Mouse (Mus musculus): ENCODE results near the gene Slc36a2. TPM values are rescaled to one million over a fixed set of nuclear protein-coding genes. Genes with fewer than 3 reads are reported as not detected.

The Slc36a2 gene
- polyA plus RNA-seq, 1 experiment from 2014 or later: 2.0 TPM

GRCm38 (mm10) chr11:55148461-55148860, 36.4 kb downstream of the Slc36a2 start:
- 79% methylated on average over 4 of the region's 4 CpGs for WGBS
- no peaks in the 10 kb centered on the region for H3K9me3 ChIP-seq
- no peak for ATAC-seq (ENCODE audit: insufficient read depth, low FRiP score, low read depth)
- no peak overlapping the region for H3K4me2 ChIP-seq
- H3K4me3 ChIP-seq (replicated peaks): no peak overlapping the region
- no peaks in the 10 kb centered on the region for H3K4me1 ChIP-seq
- no peak overlapping the region for H3K9ac ChIP-seq
- no peaks in the 10 kb centered on the region for H3K27me3 ChIP-seq (replicated peaks)
- H3K36me3 ChIP-seq: no peaks in the 10 kb centered on the region
- no peak overlapping the region for H3K27ac ChIP-seq

DNA sequence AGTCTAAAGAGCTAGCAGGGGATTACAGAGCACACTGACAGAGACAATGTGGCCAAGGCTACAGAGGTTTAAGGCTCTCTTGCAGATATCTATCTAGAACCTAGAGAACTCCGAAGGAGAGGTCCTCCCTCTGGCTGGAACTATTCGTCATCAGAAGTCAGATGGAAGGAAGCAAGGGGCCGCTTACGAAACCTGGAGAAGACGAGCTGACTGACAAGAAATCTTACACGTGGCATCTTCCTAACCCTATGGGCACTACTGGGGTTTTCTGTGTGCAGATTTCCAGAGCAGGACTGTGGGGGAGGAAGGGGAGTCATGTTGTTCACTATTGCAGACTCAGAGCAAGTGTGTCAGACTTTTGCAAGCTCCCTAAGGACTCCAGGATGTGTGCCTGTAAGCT, 37.5 kb downstream of the Slc36a2 start:
- ATAC-seq (ENCODE audit: insufficient read depth, low FRiP score, low read depth): no peak
- WGBS: 54% methylated on average over 6 of the region's 6 CpGs
- no peaks in the 10 kb centered on the region for H3K4me1 ChIP-seq
- no peaks in the 10 kb centered on the region for H3K27me3 ChIP-seq (replicated peaks)
- H3K4me3 ChIP-seq (replicated peaks): no peak overlapping the region
- H3K4me2 ChIP-seq: no peak overlapping the region
- H3K9me3 ChIP-seq: no peaks in the 10 kb centered on the region
- H3K9ac ChIP-seq: no peak overlapping the region
- no peaks in the 10 kb centered on the region for H3K36me3 ChIP-seq
- H3K27ac ChIP-seq: no peak overlapping the region

- Histone ChIP-seq H3K27ac (no peak overlapping the region), H3K9me3 (no peaks in the 10 kb centered on the region), H3K4me2 (no peak overlapping the region), H3K4me1 (no peaks in the 10 kb centered on the region), H3K27me3 (replicated peaks) (no peaks in the 10 kb centered on the region), H3K4me3 (replicated peaks) (no peak overlapping the region), H3K9ac (no peak overlapping the region), H3K36me3 (no peaks in the 10 kb centered on the region)
- 74% methylated on average over 1 of the region's 1 CpGs for WGBS
- ATAC-seq (ENCODE audit: insufficient read depth, low FRiP score, low read depth): no peak
Measured at GRCm38 (mm10) chr11:55146855-55147254, 38.0 kb downstream of the Slc36a2 start.

DNA sequence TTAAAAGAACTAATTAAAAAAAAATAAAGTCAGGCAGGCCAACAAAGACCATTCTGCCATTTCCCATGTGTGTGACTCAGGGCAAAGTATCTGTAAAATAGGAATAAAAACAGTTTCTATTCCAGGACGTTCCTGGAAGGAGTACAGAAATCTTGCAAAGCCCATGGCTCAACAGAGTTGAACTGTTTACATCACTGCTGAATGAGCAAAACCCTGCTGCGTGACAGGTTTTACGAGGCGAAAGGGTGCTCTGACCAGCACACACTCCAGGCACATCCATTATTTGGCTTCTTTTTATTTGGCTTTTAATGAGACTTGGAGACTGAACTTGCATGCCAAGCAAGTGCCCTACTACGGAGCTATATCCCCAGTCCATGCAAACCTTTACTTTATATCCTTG, 40.9 kb downstream of the Slc36a2 start:
- Histone ChIP-seq H3K27ac (no peak overlapping the region), H3K9ac (no peak overlapping the region), H3K9me3 (no peaks in the 10 kb centered on the region), H3K36me3 (no peaks in the 10 kb centered on the region), H3K4me2 (no peak overlapping the region), H3K4me3 (replicated peaks) (no peak overlapping the region), H3K4me1 (no peaks in the 10 kb centered on the region), H3K27me3 (replicated peaks) (no peaks in the 10 kb centered on the region)
- WGBS: 54% methylated on average over 5 of the region's 5 CpGs
- ATAC-seq (ENCODE audit: insufficient read depth, low FRiP score, low read depth): no peak

- ATAC-seq (ENCODE audit: insufficient read depth, low FRiP score, low read depth): no peak
- H3K4me3 ChIP-seq (replicated peaks): no peak overlapping the region
- no peak overlapping the region for H3K27ac ChIP-seq
- no peaks in the 10 kb centered on the region for H3K36me3 ChIP-seq
- no peaks in the 10 kb centered on the region for H3K4me1 ChIP-seq
- H3K9ac ChIP-seq: no peak overlapping the region
- H3K9me3 ChIP-seq: no peaks in the 10 kb centered on the region
- H3K27me3 ChIP-seq (replicated peaks): no peaks in the 10 kb centered on the region
- WGBS: 71% methylated on average over 4 of the region's 4 CpGs
- H3K4me2 ChIP-seq: no peak overlapping the region
Measured at GRCm38 (mm10) chr11:55141502-55141901, 43.4 kb downstream of the Slc36a2 start.

GRCm38 (mm10) chr11:55137646-55138045, 47.2 kb downstream of the Slc36a2 start:
- Histone ChIP-seq H3K4me1 (no peaks in the 10 kb centered on the region), H3K4me2 (no peak overlapping the region), H3K9ac (no peak overlapping the region), H3K9me3 (no peaks in the 10 kb centered on the region), H3K36me3 (no peaks in the 10 kb centered on the region), H3K27ac (no peak overlapping the region), H3K4me3 (replicated peaks) (no peak overlapping the region), H3K27me3 (replicated peaks) (no peaks in the 10 kb centered on the region)
- ATAC-seq (ENCODE audit: insufficient read depth, low FRiP score, low read depth): no peak

- no peaks in the 10 kb centered on the region for H3K9me3 ChIP-seq
- H3K9ac ChIP-seq: no peak overlapping the region
- no peak for ATAC-seq (ENCODE audit: insufficient read depth, low FRiP score, low read depth)
- 77% methylated on average over 15 of the region's 15 CpGs for WGBS
- no peaks in the 10 kb centered on the region for H3K36me3 ChIP-seq
- H3K4me1 ChIP-seq: no peaks in the 10 kb centered on the region
- H3K27me3 ChIP-seq (replicated peaks): no peaks in the 10 kb centered on the region
- H3K27ac ChIP-seq: no peak overlapping the region
- H3K4me3 ChIP-seq (replicated peaks): no peak overlapping the region
- H3K4me2 ChIP-seq: no peak overlapping the region
Measured at GRCm38 (mm10) chr11:55136770-55137547, 47.9 kb downstream of the Slc36a2 start.

DNA sequence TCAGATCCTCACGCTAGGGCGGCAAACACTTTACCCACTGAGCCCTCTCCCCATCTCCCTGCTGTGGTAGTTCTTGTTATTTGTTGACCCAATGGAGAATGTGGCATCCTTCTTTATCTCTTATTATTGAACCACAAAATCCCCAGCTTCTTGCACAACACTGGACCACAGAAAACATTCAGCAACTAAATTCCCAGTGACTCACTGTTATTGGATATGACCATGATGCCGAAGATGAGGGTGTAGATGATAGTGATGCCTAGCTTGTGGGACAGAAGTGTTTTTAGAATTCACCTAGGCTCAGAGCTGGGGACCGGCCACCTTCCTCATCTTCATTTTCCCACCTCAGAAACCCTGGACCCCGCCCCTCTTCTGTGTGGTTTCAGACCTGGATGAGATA, 50.0 kb downstream of the Slc36a2 start:
- no peaks in the 10 kb centered on the region for H3K9me3 ChIP-seq
- no peaks in the 10 kb centered on the region for H3K36me3 ChIP-seq
- no peaks in the 10 kb centered on the region for H3K27me3 ChIP-seq (replicated peaks)
- H3K9ac ChIP-seq: no peak overlapping the region
- no peak for ATAC-seq (ENCODE audit: insufficient read depth, low FRiP score, low read depth)
- H3K4me2 ChIP-seq: no peak overlapping the region
- H3K4me3 ChIP-seq (replicated peaks): no peak overlapping the region
- H3K4me1 ChIP-seq: no peaks in the 10 kb centered on the region
- WGBS: 90% methylated on average over 5 of the region's 5 CpGs
- no peak overlapping the region for H3K27ac ChIP-seq

GRCm38 (mm10) chr11:55134407-55134806, 50.5 kb downstream of the Slc36a2 start:
- Histone ChIP-seq H3K4me2 (no peak overlapping the region), H3K9ac (no peak overlapping the region), H3K27ac (no peak overlapping the region), H3K36me3 (no peaks in the 10 kb centered on the region), H3K4me3 (replicated peaks) (no peak overlapping the region), H3K9me3 (no peaks in the 10 kb centered on the region), H3K4me1 (no peaks in the 10 kb centered on the region), H3K27me3 (replicated peaks) (no peaks in the 10 kb centered on the region)
- WGBS: 100% methylated on average over 1 of the region's 1 CpGs
- no peak for ATAC-seq (ENCODE audit: insufficient read depth, low FRiP score, low read depth)

- Histone ChIP-seq H3K27ac (no peak overlapping the region), H3K9me3 (no peaks in the 10 kb centered on the region), H3K9ac (no peak overlapping the region), H3K27me3 (replicated peaks) (no peaks in the 10 kb centered on the region), H3K4me3 (replicated peaks) (no peak overlapping the region), H3K4me1 (no peaks in the 10 kb centered on the region), H3K4me2 (no peak overlapping the region), H3K36me3 (no peaks in the 10 kb centered on the region)
- 92% methylated on average over 1 of the region's 1 CpGs for WGBS
- ATAC-seq (ENCODE audit: insufficient read depth, low FRiP score, low read depth): no peak
Measured at GRCm38 (mm10) chr11:55133204-55133603, 51.7 kb downstream of the Slc36a2 start.

- WGBS: 51% methylated on average over 1 of the region's 1 CpGs
- Histone ChIP-seq H3K9me3 (no peaks in the 10 kb centered on the region), H3K36me3 (no peaks in the 10 kb centered on the region), H3K27ac (no peak overlapping the region), H3K4me3 (replicated peaks) (no peak overlapping the region), H3K27me3 (replicated peaks) (no peaks in the 10 kb centered on the region), H3K4me1 (no peaks in the 10 kb centered on the region), H3K9ac (no peak overlapping the region), H3K4me2 (no peak overlapping the region)
- no peak for ATAC-seq (ENCODE audit: insufficient read depth, low FRiP score, low read depth)
Measured at GRCm38 (mm10) chr11:55131946-55132345, 52.9 kb downstream of the Slc36a2 start.

DNA sequence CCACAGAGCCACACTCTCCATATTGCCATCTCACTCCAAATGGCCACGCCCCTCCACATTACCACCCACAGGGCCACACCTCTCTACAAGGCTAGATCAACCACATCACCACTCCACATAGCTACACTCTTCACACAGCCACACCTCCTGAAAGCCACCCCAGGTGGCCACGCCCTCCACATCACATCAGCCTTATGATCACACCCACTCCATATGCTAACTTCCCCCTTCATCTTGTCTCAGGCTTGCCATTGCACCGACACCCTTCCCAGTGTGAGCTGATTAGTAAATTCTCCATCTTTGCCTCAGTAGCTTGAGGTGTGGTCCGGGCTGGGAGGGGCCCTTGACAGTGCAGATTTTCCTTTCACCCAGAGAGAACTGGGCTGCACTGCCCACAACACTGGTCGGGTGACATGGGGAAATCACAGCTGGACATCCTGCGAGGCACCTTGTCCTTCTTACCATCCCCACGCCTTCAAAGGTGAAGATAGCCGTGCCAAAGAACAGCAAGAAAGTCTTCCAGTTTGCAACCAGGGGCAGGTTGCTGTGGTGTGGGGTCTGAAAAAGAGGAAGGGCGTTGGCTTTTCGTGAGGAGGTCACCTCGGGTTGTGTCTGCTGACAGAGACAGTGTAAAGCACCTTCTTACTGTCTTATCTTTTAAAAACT, 53.7 kb downstream of the Slc36a2 start:
- H3K27me3 ChIP-seq (replicated peaks): no peaks in the 10 kb centered on the region
- no peak for ATAC-seq (ENCODE audit: insufficient read depth, low FRiP score, low read depth)

More for the DNA sequence above, 53.7 kb downstream of the Slc36a2 start:
- no peak overlapping the region for H3K4me2 ChIP-seq
- no peak overlapping the region for H3K27ac ChIP-seq
- no peaks in the 10 kb centered on the region for H3K9me3 ChIP-seq
- H3K4me3 ChIP-seq (replicated peaks): no peak overlapping the region
- no peaks in the 10 kb centered on the region for H3K4me1 ChIP-seq
- WGBS: 81% methylated on average over 11 of the region's 11 CpGs
- H3K36me3 ChIP-seq: no peaks in the 10 kb centered on the region
- H3K9ac ChIP-seq: no peak overlapping the region
